Mouse (Mus musculus) heart, adult 2 months (tissue): ENCODE data around the gene Gstm4.

Experiments used
- CTCF ChIP-seq: fragments of 200-600 bp; IDR thresholded peaks from 2 replicates; pipeline ENCODE4 v1.8.1; 2022; ENCODE audit warnings: antibody characterized with exemption, mild to moderate bottlenecking, moderate library complexity
- POLR2A ChIP-seq: fragments of 200-500 bp; IDR thresholded peaks from 2 replicates; pipeline ENCODE4 v1.6.1; 2011; ENCODE audit warnings: mild to moderate bottlenecking, low read depth, low read length, control low read depth; ENCODE audit not compliant: insufficient read depth

DNA sequence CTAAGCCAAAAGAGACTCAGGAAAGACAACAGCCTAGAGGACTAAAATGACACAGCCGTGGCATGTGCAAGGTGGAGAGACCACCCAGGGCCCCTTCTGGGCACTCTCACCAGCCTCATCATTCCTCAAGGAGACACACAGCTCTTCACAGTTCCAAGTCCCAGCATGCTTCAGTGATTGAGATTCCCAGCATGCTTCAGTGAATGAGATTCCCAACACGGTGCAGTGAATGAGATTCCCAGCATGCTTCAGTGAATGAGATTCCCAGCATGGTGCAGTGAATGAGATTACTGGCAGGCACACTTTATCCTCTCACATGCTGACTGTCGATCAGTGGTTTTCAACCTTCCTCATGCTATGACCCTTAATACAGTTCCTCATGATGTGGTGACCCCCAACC, 33.1 kb downstream of the Gstm4 start:
- TF ChIP-seq CTCF (no peak), POLR2A (no peak; the same call in 1 of the 2 replicates)
